Mouse (Mus musculus): ENCODE measurements around the gene Tcf7l2. TPM values are rescaled to one million over a fixed set of nuclear protein-coding genes. Genes with fewer than 3 reads are reported as not detected.

Tcf7l2 gene
- polyA plus RNA-seq, 1 experiment from 2014 or later, result 180 TPM

GRCm38 (mm10) chr19:55736016-55736415 lies 5.6 kb upstream of the Tcf7l2 start:
- Histone ChIP-seq H3K27ac (no peak overlapping the region), H3K36me3 (no peaks in the 10 kb centered on the region), H3K4me1 (peaks cover 26% of the 10 kb centered on the region), H3K4me2 (replicated peaks) (no peak overlapping the region), H3K9me3 (no peaks in the 10 kb centered on the region), H3K9ac (no peak overlapping the region), H3K27me3 (no peaks in the 10 kb centered on the region), H3K4me3 (no peak overlapping the region)
- WGBS, result 66% methylated on average over 6 of the region's 6 CpGs
- no peak for ATAC-seq (ENCODE audit: low FRiP score, low read depth)

- H3K4me3 ChIP-seq, result no peak overlapping the region
- no peak overlapping the region for H3K27ac ChIP-seq
- ATAC-seq (ENCODE audit: low FRiP score, low read depth), result no peak
- H3K9me3 ChIP-seq, result no peaks in the 10 kb centered on the region
- H3K4me2 ChIP-seq (replicated peaks), result no peak overlapping the region
- WGBS, result 25% methylated on average over 4 of the region's 4 CpGs
- H3K9ac ChIP-seq, result no peak overlapping the region
- H3K36me3 ChIP-seq, result no peaks in the 10 kb centered on the region
- peaks cover 20% of the 10 kb centered on the region for H3K4me1 ChIP-seq
- no peaks in the 10 kb centered on the region for H3K27me3 ChIP-seq
Measured at GRCm38 (mm10) chr19:55739713-55740112, 1.9 kb upstream of the Tcf7l2 start.

- H3K9me3 ChIP-seq, result no peaks in the 10 kb centered on the region
- H3K4me3 ChIP-seq, result peak overlapping the region; percentile 90
- peak overlapping the region; percentile 60 for H3K9ac ChIP-seq
- peaks cover 26% of the 10 kb centered on the region for H3K4me1 ChIP-seq
- no peaks in the 10 kb centered on the region for H3K27me3 ChIP-seq
- no peaks in the 10 kb centered on the region for H3K36me3 ChIP-seq
- H3K4me2 ChIP-seq (replicated peaks), result peak overlapping the region; percentile 94
- peak overlapping the region; percentile 100 for H3K27ac ChIP-seq
- no peak; the same call in 1 of the 2 replicates for ATAC-seq (ENCODE audit: low FRiP score, low read depth)
- 7% methylated on average over 10 of the region's 10 CpGs for WGBS
Measured at GRCm38 (mm10) chr19:55740753-55741438, 724 bp upstream of the Tcf7l2 start.

DNA sequence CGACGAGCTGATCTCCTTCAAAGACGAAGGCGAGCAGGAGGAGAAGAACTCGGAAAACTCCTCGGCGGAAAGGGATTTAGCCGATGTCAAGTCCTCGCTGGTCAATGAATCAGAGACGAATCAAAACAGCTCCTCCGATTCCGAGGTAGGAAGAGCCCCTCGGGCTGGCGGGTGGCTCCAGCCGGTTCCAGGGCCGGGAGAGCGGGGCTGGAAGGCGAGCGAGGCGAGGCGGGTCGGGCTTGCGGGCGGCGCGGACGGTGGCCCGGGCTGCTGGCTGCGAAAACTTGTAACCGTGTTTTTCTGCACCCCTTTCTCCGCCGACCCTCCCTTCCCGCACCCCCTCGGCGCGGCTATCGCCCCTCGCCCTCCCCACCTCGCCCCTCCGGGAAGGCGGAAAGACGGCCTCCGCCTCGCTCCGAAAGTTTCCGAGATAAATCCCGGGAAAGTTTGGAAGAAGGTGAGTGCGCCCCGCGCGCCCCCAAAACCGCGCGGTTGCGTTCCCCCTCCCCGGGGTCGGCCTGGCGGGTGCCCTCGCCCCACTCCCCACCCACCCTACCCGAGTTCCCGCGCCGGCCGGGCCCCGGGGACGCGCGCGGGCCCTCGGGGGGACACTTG lies 873 bp downstream of the Tcf7l2 start:
- Histone ChIP-seq H3K36me3 (no peaks in the 10 kb centered on the region), H3K27ac (peak overlapping the region; percentile 100), H3K27me3 (no peaks in the 10 kb centered on the region), H3K9ac (peak overlapping the region; percentile 100), H3K4me1 (peaks cover 42% of the 10 kb centered on the region), H3K4me2 (replicated peaks) (peak overlapping the region; percentile 94), H3K9me3 (no peaks in the 10 kb centered on the region), H3K4me3 (peak overlapping the region; percentile 90)
- ATAC-seq (ENCODE audit: low FRiP score, low read depth), result no peak
- under 1% methylated on average over 64 of the region's 70 CpGs for WGBS

- Histone ChIP-seq H3K9ac (peak overlapping the region; percentile 100), H3K4me1 (peaks cover 48% of the 10 kb centered on the region), H3K4me2 (replicated peaks) (peak overlapping the region; percentile 94), H3K27ac (peak overlapping the region; percentile 100), H3K4me3 (peak overlapping the region; percentile 90), H3K36me3 (no peaks in the 10 kb centered on the region), H3K27me3 (no peaks in the 10 kb centered on the region), H3K9me3 (no peaks in the 10 kb centered on the region)
- ATAC-seq (ENCODE audit: low FRiP score, low read depth), result no peak
- WGBS, result under 1% methylated on average over 29 of the region's 38 CpGs
Measured at GRCm38 (mm10) chr19:55743001-55743556, 1.5 kb downstream of the Tcf7l2 start.

DNA sequence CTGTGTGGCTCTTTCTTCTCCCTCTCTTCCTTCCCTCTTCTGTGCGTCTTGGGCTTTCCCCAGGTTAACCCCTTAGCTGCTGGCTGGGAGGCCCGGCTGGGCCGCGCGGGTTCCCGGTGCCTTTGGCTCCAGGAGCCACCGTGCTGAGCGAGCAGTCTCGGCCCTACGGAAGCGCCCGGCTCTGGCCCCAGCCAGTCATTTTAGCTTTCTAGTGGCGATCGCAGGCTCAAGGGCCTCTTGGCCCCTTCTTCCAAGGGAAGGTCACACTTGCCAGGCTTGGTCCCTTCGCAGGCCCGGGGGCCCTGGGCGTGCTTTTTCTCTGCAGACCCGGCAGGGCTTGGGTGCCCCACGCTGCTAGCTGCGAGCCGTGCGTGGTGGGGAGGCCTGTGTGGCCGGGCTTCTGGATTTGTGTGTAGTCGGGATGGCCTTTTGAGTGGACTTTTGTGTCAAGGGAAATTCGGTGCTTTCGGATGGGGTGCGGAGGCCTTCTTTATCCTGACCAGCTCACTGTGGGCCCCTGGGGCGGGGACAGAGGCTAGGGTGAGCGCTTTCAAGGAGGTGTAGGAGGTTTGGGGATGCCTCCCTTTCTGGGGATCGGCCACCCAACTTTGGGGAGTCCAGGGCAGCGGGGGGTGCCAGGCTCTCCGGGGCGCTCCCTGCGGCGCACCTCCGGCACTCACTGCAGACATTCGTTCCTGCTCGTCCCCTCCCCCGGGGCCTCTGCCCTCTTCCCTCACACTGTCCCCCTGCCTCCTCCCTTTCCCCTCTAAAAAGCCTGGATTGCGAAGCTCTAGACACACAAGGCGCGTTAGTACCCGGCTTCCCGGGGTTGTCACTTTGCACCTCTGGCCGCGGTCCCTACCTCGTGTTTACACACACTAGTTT lies 2.2 kb downstream of the Tcf7l2 start:
- Histone ChIP-seq H3K36me3 (no peaks in the 10 kb centered on the region), H3K9ac (peak overlapping the region; percentile 100), H3K27ac (peak overlapping the region; percentile 100), H3K4me2 (replicated peaks) (peak overlapping the region; percentile 94), H3K9me3 (no peaks in the 10 kb centered on the region), H3K4me1 (peaks cover 55% of the 10 kb centered on the region), H3K4me3 (peak overlapping the region; percentile 90), H3K27me3 (no peaks in the 10 kb centered on the region)
- ATAC-seq (ENCODE audit: low FRiP score, low read depth), result 0 out of 2 replicates have a peak, but pooled peaks have one; percentile 10
- under 1% methylated on average over 47 of the region's 47 CpGs for WGBS

GRCm38 (mm10) chr19:55744576-55745191 lies 3.1 kb downstream of the Tcf7l2 start:
- no peak for ATAC-seq (ENCODE audit: low FRiP score, low read depth)
- H3K36me3 ChIP-seq, result no peaks in the 10 kb centered on the region
- 1% methylated on average over 21 of the region's 21 CpGs for WGBS
- no peaks in the 10 kb centered on the region for H3K9me3 ChIP-seq
- H3K9ac ChIP-seq, result peak overlapping the region; percentile 100
- H3K27me3 ChIP-seq, result no peaks in the 10 kb centered on the region
- peak overlapping the region; percentile 94 for H3K4me2 ChIP-seq (replicated peaks)
- peaks cover 64% of the 10 kb centered on the region for H3K4me1 ChIP-seq
- peak overlapping the region; percentile 90 for H3K4me3 ChIP-seq
- H3K27ac ChIP-seq, result peak overlapping the region; percentile 100

GRCm38 (mm10) chr19:55745192-55745578 lies 3.6 kb downstream of the Tcf7l2 start:
- Histone ChIP-seq H3K9me3 (no peaks in the 10 kb centered on the region), H3K36me3 (no peaks in the 10 kb centered on the region), H3K4me2 (replicated peaks) (peak overlapping the region; percentile 94), H3K27ac (peak overlapping the region; percentile 100), H3K4me1 (peaks cover 66% of the 10 kb centered on the region), H3K9ac (peak overlapping the region; percentile 100), H3K4me3 (peak overlapping the region; percentile 90), H3K27me3 (no peaks in the 10 kb centered on the region)
- WGBS, result 9% methylated on average over 9 of the region's 9 CpGs
- no peak for ATAC-seq (ENCODE audit: low FRiP score, low read depth)

DNA sequence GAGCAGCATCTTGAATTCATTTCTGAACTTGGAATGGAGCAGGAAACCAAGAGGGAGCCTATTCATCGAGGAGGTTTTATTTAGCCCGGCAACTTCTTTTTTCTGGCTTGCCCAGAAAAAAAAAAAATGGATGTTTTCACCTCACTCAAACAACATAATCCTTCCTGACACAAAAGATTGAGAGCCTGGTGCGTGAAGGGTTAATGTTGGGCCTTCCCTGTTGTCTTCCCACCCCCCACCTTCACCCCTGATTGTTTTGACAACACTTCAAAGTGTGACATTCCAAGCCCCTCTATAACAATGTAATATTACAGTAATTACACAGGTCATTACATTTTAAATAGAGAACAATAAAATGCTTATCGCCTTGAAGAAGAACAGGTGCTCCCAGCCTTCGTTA lies 4.6 kb downstream of the Tcf7l2 start:
- Histone ChIP-seq H3K27ac (peak overlapping the region; percentile 81), H3K4me3 (peak overlapping the region; percentile 35), H3K9ac (peak overlapping the region; percentile 69), H3K27me3 (no peaks in the 10 kb centered on the region), H3K36me3 (no peaks in the 10 kb centered on the region), H3K4me1 (peaks cover 66% of the 10 kb centered on the region), H3K9me3 (no peaks in the 10 kb centered on the region), H3K4me2 (replicated peaks) (peak overlapping the region; percentile 94)
- 9% methylated on average over 5 of the region's 5 CpGs for WGBS
- no peak for ATAC-seq (ENCODE audit: low FRiP score, low read depth)

DNA sequence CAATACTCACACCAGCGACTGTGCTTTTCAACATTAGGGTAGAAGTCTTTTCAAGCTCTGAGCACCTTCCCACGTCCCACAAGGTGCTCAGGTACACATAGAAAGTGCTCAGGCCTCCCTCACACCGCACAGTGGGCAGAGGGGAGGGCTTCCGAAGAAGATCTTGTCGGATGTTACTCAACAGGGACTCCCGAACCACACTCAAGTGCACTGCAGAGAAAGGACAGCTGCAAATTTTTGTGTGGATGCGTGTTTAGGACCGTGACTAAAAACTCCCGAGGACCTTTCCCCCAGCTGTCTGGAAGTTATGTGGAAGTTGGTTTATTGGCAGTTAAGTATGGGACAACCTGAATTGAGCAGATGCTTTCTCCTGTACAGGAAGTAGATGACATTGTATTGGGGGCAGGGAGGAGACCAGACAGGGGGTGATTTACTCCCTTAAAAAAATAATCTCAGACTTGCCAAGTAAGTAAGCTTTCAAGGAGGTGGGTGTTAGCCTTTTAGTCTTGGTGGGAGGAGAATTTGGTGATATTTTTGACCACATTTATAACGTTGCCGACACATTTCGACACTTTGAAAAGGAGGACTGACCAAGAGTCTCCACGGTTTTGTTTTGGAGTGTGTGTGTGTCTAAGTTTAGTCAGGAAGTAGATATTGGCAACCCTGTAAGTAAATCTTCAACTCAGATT lies 5.8 kb downstream of the Tcf7l2 start:
- Histone ChIP-seq H3K27me3 (0 out of 2 replicates have a peak, but pooled peaks cover 3% of the 10 kb centered on the region), H3K4me3 (peak overlapping the region; percentile 35), H3K4me2 (replicated peaks) (peak overlapping the region; percentile 94), H3K36me3 (peaks cover 5% of the 10 kb centered on the region; the same call in 1 of the 2 replicates), H3K9ac (peak overlapping the region; percentile 69), H3K9me3 (no peaks in the 10 kb centered on the region), H3K4me1 (peaks cover 77% of the 10 kb centered on the region), H3K27ac (peak overlapping the region; percentile 81)
- no peak for ATAC-seq (ENCODE audit: low FRiP score, low read depth)
- 9% methylated on average over 13 of the region's 13 CpGs for WGBS

- ATAC-seq (ENCODE audit: low FRiP score, low read depth), result no peak; the same call in 1 of the 2 replicates
- Histone ChIP-seq H3K36me3 (peaks cover 5% of the 10 kb centered on the region; the same call in 1 of the 2 replicates), H3K27ac (peak overlapping the region; percentile 81), H3K4me3 (peak overlapping the region; percentile 35), H3K9ac (peak overlapping the region; percentile 69), H3K27me3 (0 out of 2 replicates have a peak, but pooled peaks cover 3% of the 10 kb centered on the region), H3K4me2 (replicated peaks) (peak overlapping the region; percentile 94), H3K9me3 (no peaks in the 10 kb centered on the region), H3K4me1 (peaks cover 82% of the 10 kb centered on the region)
- 8% methylated on average over 6 of the region's 6 CpGs for WGBS
Measured at GRCm38 (mm10) chr19:55747926-55748291, 6.3 kb downstream of the Tcf7l2 start.
